17 mouse cellular contexts compared by ENCODE assay signal in the genomic region with DNA sequence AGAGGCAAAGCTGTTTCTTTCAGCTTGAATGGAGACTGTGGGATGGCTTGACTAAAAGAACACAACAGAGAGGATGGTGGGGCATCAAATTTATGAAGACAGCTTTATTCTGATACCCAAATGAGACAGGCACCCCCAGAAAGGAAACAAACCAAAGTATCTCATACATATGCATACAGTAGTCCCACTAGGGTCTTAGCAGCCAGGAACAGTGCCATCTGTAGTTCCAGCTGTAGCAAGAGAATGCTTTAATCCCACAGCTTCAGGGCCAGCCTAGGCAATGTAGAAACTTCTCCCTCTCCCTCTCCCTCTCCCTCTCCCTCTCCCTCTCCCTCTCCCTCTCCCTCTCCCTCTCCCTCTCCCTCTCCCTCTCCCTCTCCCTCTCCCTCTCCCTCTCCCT. TPM values are rescaled to one million over a fixed set of nuclear protein-coding genes. Genes with fewer than 3 reads are reported as not detected.
A peak's percentile ranks its signal among the peaks of the same experiment; 100 is the strongest.
DNase-seq lines count a peak whose midpoint lies in the region; ATAC-seq lines count a peak whose summit lies in the region.
"Had no signal": no experiment of that assay in that cellular context is flagged by ENCODE, and none has a peak within 500 bp of the region (broad histone marks: within the 10 kb centered on the region; RNA-seq: fewer than 3 reads in every experiment).

No protein-coding gene starts in this region.

- no peak overlapping the region for H3K9ac ChIP-seq in heart, embryonic 16.5 days (ENCODE audit: low read length)
- H3K9ac ChIP-seq in neural tube, embryonic 11.5 days (ENCODE audit: low read length), result no peak overlapping the region
- H3K9ac ChIP-seq in neural tube, embryonic 15.5 days (replicated peaks), result no peak overlapping the region
- H3K9ac ChIP-seq: embryonic facial prominence, embryonic 13.5 days; hindbrain, embryonic 14.5 days; limb, embryonic 12.5 days; liver, embryonic 14.5 days had no signal

- H3K4me3 ChIP-seq in heart, embryonic 16.5 days (ENCODE audit: low read length), result no peak overlapping the region
- no peak overlapping the region for H3K4me3 ChIP-seq in neural tube, embryonic 11.5 days (ENCODE audit: low read depth, low read length)
- no peak overlapping the region for H3K4me3 ChIP-seq in neural tube, embryonic 15.5 days (replicated peaks)
- H3K4me3 ChIP-seq: embryonic facial prominence, embryonic 13.5 days; limb, embryonic 12.5 days had no signal

- 0 out of 2 replicates have a peak overlapping the region, but pooled peaks have one; percentile 14 for H3K27ac ChIP-seq in heart, embryonic 16.5 days (ENCODE audit: low read length)
- H3K27ac ChIP-seq in neural tube, embryonic 11.5 days (ENCODE audit: low read depth, low read length), result no peak overlapping the region; the same call in 1 of the 2 replicates
- no peak overlapping the region for H3K27ac ChIP-seq in neural tube, embryonic 15.5 days (replicated peaks)
- H3K27ac ChIP-seq: embryonic facial prominence, embryonic 13.5 days; hindbrain, embryonic 14.5 days; limb, embryonic 12.5 days; liver, embryonic 14.5 days; macrophage had no signal

- H3K27me3 ChIP-seq in heart, embryonic 16.5 days (ENCODE audit: control insufficient read depth, insufficient read depth, low read length), result no peaks in the 10 kb centered on the region
- no peaks in the 10 kb centered on the region for H3K27me3 ChIP-seq in neural tube, embryonic 11.5 days (ENCODE audit: control insufficient read depth, insufficient read depth, low read length)
- no peaks in the 10 kb centered on the region for H3K27me3 ChIP-seq in neural tube, embryonic 15.5 days (replicated peaks)
- H3K27me3 ChIP-seq: embryonic facial prominence, embryonic 13.5 days; limb, embryonic 12.5 days; Patski had no signal

- DNase-seq in heart, postnatal 10 days, result no peak
- peak; percentile 28 to 36 for DNase-seq in layer of hippocampus, adult 8-10 months (ENCODE audit: low spot score in 2 of 2)
- DNase-seq in layer of hippocampus, postnatal 10 days (ENCODE audit: low spot score in 2 of 2), result no peak
- DNase-seq in neural tube, embryonic 11.5 days (ENCODE audit: low spot score), result no peak
- DNase-seq in neural tube, embryonic 10.5 days (ENCODE audit: extremely low spot score, low spot score), result no peak
- DNase-seq in adrenal gland, adult 8-10 months, result no peak
- DNase-seq: B cell, adult 2 months; cerebellum, adult 11-12 months; thymus, adult 18-20 months had no signal

- H3K4me2 ChIP-seq in heart, embryonic 16.5 days (ENCODE audit: low read depth, low read length), result no peak overlapping the region
- no peak overlapping the region for H3K4me2 ChIP-seq in neural tube, embryonic 11.5 days (ENCODE audit: low read depth)
- no peak overlapping the region for H3K4me2 ChIP-seq in neural tube, embryonic 15.5 days
- H3K4me2 ChIP-seq: embryonic facial prominence, embryonic 13.5 days; hindbrain, embryonic 14.5 days; limb, embryonic 12.5 days had no signal

- peaks cover 5% of the 10 kb centered on the region; the same call in 1 of the 2 replicates for H3K4me1 ChIP-seq in heart, embryonic 16.5 days (ENCODE audit: control insufficient read depth, insufficient read depth, low read length)
- no peaks in the 10 kb centered on the region for H3K4me1 ChIP-seq in neural tube, embryonic 11.5 days (ENCODE audit: control insufficient read depth, insufficient read depth, low read length)
- no peaks in the 10 kb centered on the region for H3K4me1 ChIP-seq in neural tube, embryonic 15.5 days
- H3K4me1 ChIP-seq: embryonic facial prominence, embryonic 13.5 days; limb, embryonic 12.5 days had no signal

- intact Hi-C loops in heart, postnatal 10 days (cut with DNase I), result no loop called here

- H3K9me3 ChIP-seq in heart, embryonic 16.5 days (replicated peaks; ENCODE audit: control insufficient read depth, low read length), result no peaks in the 10 kb centered on the region
- H3K9me3 ChIP-seq in neural tube, embryonic 11.5 days (ENCODE audit: control insufficient read depth, low read length), result no peaks in the 10 kb centered on the region
- no peaks in the 10 kb centered on the region for H3K9me3 ChIP-seq in neural tube, embryonic 15.5 days (replicated peaks)
- H3K9me3 ChIP-seq: embryonic facial prominence, embryonic 13.5 days; limb, embryonic 12.5 days had no signal

- ATAC-seq in heart, embryonic 16.5 days (replicated peaks; ENCODE audit: extremely low read depth, insufficient read depth, low FRiP score), result no peak
- peak; percentile 77 for ATAC-seq in neural tube, embryonic 11.5 days (ENCODE audit: insufficient read depth, low FRiP score, low TSS enrichment)
- peak; percentile 50; the same call in 1 of the 2 replicates for ATAC-seq in neural tube, embryonic 15.5 days (ENCODE audit: low FRiP score)
- ATAC-seq: Patski had no signal

- H3K36me3 ChIP-seq in heart, embryonic 16.5 days (ENCODE audit: control insufficient read depth, insufficient read depth), result no peaks in the 10 kb centered on the region
- no peaks in the 10 kb centered on the region for H3K36me3 ChIP-seq in neural tube, embryonic 11.5 days (ENCODE audit: control insufficient read depth, insufficient read depth, low read length)
- no peaks in the 10 kb centered on the region for H3K36me3 ChIP-seq in neural tube, embryonic 15.5 days
- H3K36me3 ChIP-seq: embryonic facial prominence, embryonic 13.5 days; limb, embryonic 12.5 days had no signal

RNA-seq across cellular contexts. Expression of gene Sstr4, which starts 56.2 kb away (rescaled TPM):
- polyA plus RNA-seq in heart, embryonic 16.5 days (2015; fragmentation: Nextera tagmentation; extraction: Ambion mirVana), result 0.34 and 0.38 TPM in 2 replicates
- total RNA-seq in heart, postnatal 10 days (2021), result under 1 TPM; 0.77 to 0.89 TPM
- 10 to 100 TPM; 54.3 to 76.5 (median 65.3) TPM for total RNA-seq in layer of hippocampus, adult 8-10 months (2022)
- 10 to 100 TPM; 44.5 to 52.2 TPM for total RNA-seq in layer of hippocampus, postnatal 10 days (2021)
- polyA plus RNA-seq in neural tube, embryonic 11.5 days (2014; fragmentation: Nextera tagmentation; extraction: Ambion mirVana), result 0.34 and 0.80 TPM in 2 replicates
- polyA plus RNA-seq in neural tube, embryonic 15.5 days (2015; fragmentation: Nextera tagmentation; extraction: Ambion mirVana), result 3.2 and 3.8 TPM in 2 replicates
- under 1 TPM; 0.23 to 0.65 (median 0.33) TPM for total RNA-seq in adrenal gland, adult 8-10 months (2022)
- polyA plus RNA-seq: liver, embryonic 14.5 days; macrophage; Patski had no signal

Comparison
In these comparisons a context has a peak if more than half of its experiments do, and no peak if none do; other contexts are left out.
1. DNase-seq: peak in layer of hippocampus, adult 8-10 months (2 of 2); none in heart, postnatal 10 days (0 of 2), layer of hippocampus, postnatal 10 days (0 of 2), neural tube, embryonic 11.5 days (single experiment), neural tube, embryonic 10.5 days (single experiment) and adrenal gland, adult 8-10 months (single experiment).
2. RNA of gene Sstr4, which starts 56.2 kb away (total RNA-seq): 54.3 to 76.5 TPM in layer of hippocampus, adult 8-10 months and 44.5 to 52.2 TPM in layer of hippocampus, postnatal 10 days; 0.77 to 0.89 TPM in heart, postnatal 10 days and 0.23 to 0.65 TPM in adrenal gland, adult 8-10 months; every median in the first group is over 10 times any median in the second.